Mouse (Mus musculus) stomach, postnatal 0 days (tissue): Measurements from ENCODE around the gene Zbtb16. TPM values are rescaled to one million over a fixed set of nuclear protein-coding genes. Genes with fewer than 3 reads are reported as not detected.

ENCODE experiments used
- ATAC-seq: fragments of 200-750 bp; cut with Nextera tagmentation; 2 replicates; pipeline ENCODE4 v1.8.0; 2017; ENCODE audit not compliant: low FRiP score, low TSS enrichment
- DNase-seq: peaks from one replicate; pipeline ENCODE4 v3.0.0-alpha.2; 2016; ENCODE audit warnings: low spot score
- H3K27ac ChIP-seq: fragments of 300-500 bp; sonication (generic); replicated peaks from 2 replicates; pipeline ENCODE4 v1.5.1; 2014; ENCODE audit warnings: mild to moderate bottlenecking, control low read depth
- H3K27me3 ChIP-seq: fragments of 300-500 bp; sonication (generic); 2 replicates; pipeline ENCODE4 v1.6.1; 2014; ENCODE audit warnings: low read length; ENCODE audit not compliant: control insufficient read depth, insufficient read depth
- H3K36me3 ChIP-seq: fragments of 300-500 bp; sonication (generic); 2 replicates; pipeline ENCODE4 v1.6.1; 2014; ENCODE audit warnings: low read length, mixed read lengths; ENCODE audit not compliant: control insufficient read depth, insufficient read depth
- H3K4me1 ChIP-seq: fragments of 300-500 bp; sonication (generic); replicated peaks from 2 replicates; pipeline ENCODE4 v1.6.1; 2014; ENCODE audit warnings: antibody characterized with exemption; ENCODE audit not compliant: control insufficient read depth, insufficient read depth
- H3K4me2 ChIP-seq: fragments of 300-500 bp; sonication (generic); replicated peaks from 2 replicates; pipeline ENCODE4 v1.6.1; 2014; ENCODE audit warnings: low read depth, mild to moderate bottlenecking, control low read depth, moderate library complexity
- H3K4me3 ChIP-seq: fragments of 300-500 bp; sonication (generic); 2 replicates; pipeline ENCODE4 v1.5.1; 2014; ENCODE audit warnings: low read depth, low read length, control low read depth
- H3K9ac ChIP-seq: fragments of 300-500 bp; sonication (generic); 2 replicates; pipeline ENCODE4 v1.6.1; 2014; ENCODE audit warnings: mild to moderate bottlenecking, low read length, control low read depth, mixed read lengths
- H3K9me3 ChIP-seq: fragments of 300-500 bp; sonication (generic); 2 replicates; pipeline ENCODE4 v1.6.1; 2016; ENCODE audit warnings: low read length; ENCODE audit not compliant: control insufficient read depth
- CTCF ChIP-seq: IDR thresholded peaks from 2 replicates; pipeline ENCODE4 v1.5.1; 2016; ENCODE audit warnings: antibody characterized with exemption, low read depth, mild to moderate bottlenecking, moderate library complexity
- EP300 ChIP-seq: optimal IDR thresholded peaks from 2 replicates; pipeline ENCODE3; 2016; ENCODE audit warnings: antibody characterized with exemption
- WGBS: fragments of 180-500 bp; shearing (Covaris S2); extraction: QIAGEN DNeasy Blood & Tissue Kit; methylation state at CpG from one replicate; pipeline ENCODE4 v1.1.7; 2014; 5-methylcytosine and 5-hydroxymethylcytosine counted together
- polyA plus RNA-seq: library from polyadenylated mRNA; unstranded; fragments of >200 nt; fragmentation: Nextera tagmentation; extraction: Ambion mirVana; gene quantifications from 2 replicates; pipeline ENCODE4 v1.2.1, GENCODE M21; 2015

Zbtb16 gene
- polyA plus RNA-seq, 1 experiment from 2014 or later: 1.7 TPM

GRCm38 (mm10) chr9:48742150-48742549, 93.9 kb downstream of the Zbtb16 start:
- no peak overlapping the region for H3K4me2 ChIP-seq
- WGBS: 93% methylated on average over 7 of the region's 7 CpGs
- TF ChIP-seq CTCF: no peak
- no peak for TF ChIP-seq EP300

GRCm38 (mm10) chr9:48741433-48742077, 94.5 kb downstream of the Zbtb16 start:
- DNase-seq: no peak
- no peak overlapping the region for H3K4me3 ChIP-seq
- no peaks in the 10 kb centered on the region for H3K36me3 ChIP-seq
- TF ChIP-seq EP300: no peak
- H3K4me2 ChIP-seq: no peak overlapping the region
- H3K4me1 ChIP-seq: peaks cover 14% of the 10 kb centered on the region; the same call in 1 of the 2 replicates
- WGBS: 91% methylated on average over 14 of the region's 14 CpGs
- H3K9ac ChIP-seq: no peak overlapping the region
- no peaks in the 10 kb centered on the region for H3K9me3 ChIP-seq
- peak overlapping the region; percentile 90; the same call in 1 of the 2 replicates for H3K27ac ChIP-seq
- H3K27me3 ChIP-seq: no peaks in the 10 kb centered on the region
- ATAC-seq: no peak

More at GRCm38 (mm10) chr9:48742150-48742549, 93.9 kb downstream of the Zbtb16 start:
- Histone ChIP-seq H3K4me3 (no peak overlapping the region), H3K4me1 (peaks cover 14% of the 10 kb centered on the region; the same call in 1 of the 2 replicates), H3K9me3 (no peaks in the 10 kb centered on the region), H3K27me3 (no peaks in the 10 kb centered on the region), H3K36me3 (no peaks in the 10 kb centered on the region), H3K27ac (no peak overlapping the region), H3K9ac (no peak overlapping the region)
- no peak for ATAC-seq
- DNase-seq: no peak

GRCm38 (mm10) chr9:48740732-48741255, 95.2 kb downstream of the Zbtb16 start:
- TF ChIP-seq CTCF: no peak
- 56% methylated on average over 4 of the region's 4 CpGs for WGBS
- H3K36me3 ChIP-seq: no peaks in the 10 kb centered on the region
- H3K4me2 ChIP-seq: no peak overlapping the region; the same call in 1 of the 2 replicates
- no peaks in the 10 kb centered on the region for H3K27me3 ChIP-seq
- no peak overlapping the region for H3K9ac ChIP-seq
- H3K9me3 ChIP-seq: no peaks in the 10 kb centered on the region
- H3K4me1 ChIP-seq: peaks cover 14% of the 10 kb centered on the region; the same call in 1 of the 2 replicates
- no peak overlapping the region for H3K4me3 ChIP-seq
- no peak for DNase-seq
- H3K27ac ChIP-seq: peak overlapping the region; percentile 90
- ATAC-seq: no peak

GRCm38 (mm10) chr9:48740098-48740505, 95.9 kb downstream of the Zbtb16 start:
- Histone ChIP-seq H3K27me3 (no peaks in the 10 kb centered on the region), H3K36me3 (no peaks in the 10 kb centered on the region), H3K4me3 (no peak overlapping the region), H3K9me3 (no peaks in the 10 kb centered on the region), H3K27ac (peak overlapping the region; percentile 92), H3K4me2 (peak overlapping the region; percentile 31; the same call in 1 of the 2 replicates), H3K4me1 (peaks cover 11% of the 10 kb centered on the region; the same call in 1 of the 2 replicates), H3K9ac (peak overlapping the region; percentile 23; the same call in 1 of the 2 replicates)
- ATAC-seq (peak; percentile 94), DNase-seq (peak; percentile 97)
- TF ChIP-seq CTCF: no peak
- peak; percentile 99 for TF ChIP-seq EP300
- 4% methylated on average over 11 of the region's 11 CpGs for WGBS

- ATAC-seq (no peak), DNase-seq (no peak)
- peak overlapping the region; percentile 92 for H3K27ac ChIP-seq
- H3K9me3 ChIP-seq: no peaks in the 10 kb centered on the region
- no peak overlapping the region for H3K9ac ChIP-seq
- no peak overlapping the region for H3K4me3 ChIP-seq
- H3K4me2 ChIP-seq: no peak overlapping the region
- H3K36me3 ChIP-seq: no peaks in the 10 kb centered on the region
- H3K4me1 ChIP-seq: 0 out of 2 replicates have a peak, but pooled peaks cover 7% of the 10 kb centered on the region
- no peak for TF ChIP-seq CTCF
- TF ChIP-seq EP300: no peak
- H3K27me3 ChIP-seq: no peaks in the 10 kb centered on the region
- WGBS: 69% methylated on average over 9 of the region's 9 CpGs
These were observed 97.1 kb downstream of the Zbtb16 start for GRCm38 (mm10) chr9:48738795-48739476.

GRCm38 (mm10) chr9:48737911-48738310, 98.1 kb downstream of the Zbtb16 start:
- TF ChIP-seq CTCF: no peak
- no peak for TF ChIP-seq EP300
- Histone ChIP-seq H3K27me3 (no peaks in the 10 kb centered on the region), H3K9ac (no peak overlapping the region), H3K4me1 (peaks cover 11% of the 10 kb centered on the region; the same call in 1 of the 2 replicates), H3K9me3 (no peaks in the 10 kb centered on the region), H3K27ac (peak overlapping the region; percentile 92), H3K4me3 (no peak overlapping the region), H3K4me2 (no peak overlapping the region), H3K36me3 (no peaks in the 10 kb centered on the region)
- DNase-seq (no peak), ATAC-seq (no peak)
- whole genome bisulfite sequencing: 42% methylated on average over 2 of the region's 2 CpGs
